Mouse (Mus musculus) forebrain, embryonic 12.5 days (tissue): ENCODE data around the gene Apobr. TPM values are rescaled to one million over a fixed set of nuclear protein-coding genes. Genes with fewer than 3 reads are reported as not detected.

Experiments
- ATAC-seq: fragments of 200-750 bp; cut with Nextera tagmentation; 2 replicates; pipeline ENCODE4 v1.8.0; 2017; ENCODE audit warnings: moderate TSS enrichment; ENCODE audit not compliant: low FRiP score
- H3K27ac ChIP-seq: fragments of 300-500 bp; sonication (generic); 2 replicates; pipeline ENCODE4 v1.5.1; 2016; ENCODE audit warnings: mild to moderate bottlenecking
- H3K27me3 ChIP-seq: fragments of 300-500 bp; sonication (generic); 2 replicates; pipeline ENCODE4 v1.6.1; 2016; ENCODE audit warnings: mild to moderate bottlenecking
- H3K36me3 ChIP-seq: fragments of 300-500 bp; sonication (generic); replicated peaks from 2 replicates; pipeline ENCODE4 v1.6.1; 2016; ENCODE audit warnings: mild to moderate bottlenecking
- H3K4me1 ChIP-seq: fragments of 300-500 bp; sonication (generic); 2 replicates; pipeline ENCODE4 v1.6.1; 2016
- H3K4me2 ChIP-seq: fragments of 300-500 bp; sonication (generic); 2 replicates; pipeline ENCODE4 v1.6.1; 2016; ENCODE audit warnings: mild to moderate bottlenecking, moderate library complexity
- H3K4me3 ChIP-seq: fragments of 300-500 bp; sonication (generic); replicated peaks from 2 replicates; pipeline ENCODE4 v1.5.1; 2016; ENCODE audit warnings: mild to moderate bottlenecking
- H3K9ac ChIP-seq: fragments of 300-500 bp; sonication (generic); 2 replicates; pipeline ENCODE4 v1.6.1; 2016; ENCODE audit warnings: mild to moderate bottlenecking
- H3K9me3 ChIP-seq: fragments of 300-500 bp; sonication (generic); 2 replicates; pipeline ENCODE4 v1.6.1; 2016
- WGBS: fragments of 180-500 bp; shearing (Covaris S2); methylation state at CpG from one replicate; pipeline ENCODE4 v1.1.7; 2016; 5-methylcytosine and 5-hydroxymethylcytosine counted together
- microRNA-seq: library from miRNA; unstranded; fragments of <30 nt; microRNA quantifications from one replicate; pipeline ENCODE4, GENCODE M21; 2017
- polyA plus RNA-seq: library from polyadenylated mRNA; unstranded; fragments of >200 nt; fragmentation: Nextera tagmentation; extraction: Ambion mirVana; gene quantifications from 2 replicates; pipeline ENCODE4 v1.2.1, GENCODE M21; 2016

The Apobr gene
- polyA plus RNA-seq, 1 experiment from 2014 or later = 0.52 TPM

GRCm38 (mm10) chr7:126628111-126628510 lies 43.4 kb downstream of the Apobr start:
- no peak overlapping the region for H3K4me3 ChIP-seq
- peaks cover 2% of the 10 kb centered on the region; the same call in 1 of the 2 replicates for H3K4me1 ChIP-seq
- no peak overlapping the region for H3K27ac ChIP-seq
- 74% methylated on average over 6 of the region's 6 CpGs for WGBS
- H3K36me3 ChIP-seq = no peaks in the 10 kb centered on the region
- no peak for ATAC-seq
- H3K27me3 ChIP-seq = no peaks in the 10 kb centered on the region
- no peaks in the 10 kb centered on the region for H3K9me3 ChIP-seq
- H3K9ac ChIP-seq = no peak overlapping the region
- no peak overlapping the region for H3K4me2 ChIP-seq

GRCm38 (mm10) chr7:126629915-126630314 lies 45.2 kb downstream of the Apobr start:
- Histone ChIP-seq H3K9ac (no peak overlapping the region), H3K36me3 (no peaks in the 10 kb centered on the region), H3K4me1 (no peaks in the 10 kb centered on the region), H3K27me3 (no peaks in the 10 kb centered on the region), H3K27ac (no peak overlapping the region), H3K4me3 (no peak overlapping the region), H3K4me2 (no peak overlapping the region), H3K9me3 (no peaks in the 10 kb centered on the region)
- WGBS = 29% methylated on average over 3 of the region's 3 CpGs
- ATAC-seq = no peak

GRCm38 (mm10) chr7:126630824-126631518 lies 46.2 kb downstream of the Apobr start, which contains the start of gene Nupr1:
Gene Nupr1, minus strand, starts transcription at chr7:126630861.
- no peak within 1 kb of the TSS for H3K27ac ChIP-seq
- no peaks in the 10 kb centered on the region for H3K9me3 ChIP-seq
- H3K27me3 ChIP-seq = 0 out of 2 replicates have a peak, but pooled peaks cover 5% of the 10 kb centered on the region
- no peak within 1 kb of the TSS for H3K4me2 ChIP-seq
- 91% methylated on average over 4 of the region's 4 CpGs for WGBS
- no peaks in the 10 kb centered on the region for H3K36me3 ChIP-seq
- ATAC-seq = no peak
- no peak within 1 kb of the TSS for H3K4me3 ChIP-seq
- no peaks in the 10 kb centered on the region for H3K4me1 ChIP-seq
- no peak within 1 kb of the TSS for H3K9ac ChIP-seq

- H3K4me2 ChIP-seq = no peak overlapping the region
- no peaks in the 10 kb centered on the region for H3K4me1 ChIP-seq
- H3K9me3 ChIP-seq = no peaks in the 10 kb centered on the region
- H3K27ac ChIP-seq = no peak overlapping the region
- no peak overlapping the region for H3K4me3 ChIP-seq
- H3K9ac ChIP-seq = no peak overlapping the region
- no peaks in the 10 kb centered on the region for H3K36me3 ChIP-seq
- H3K27me3 ChIP-seq = 0 out of 2 replicates have a peak, but pooled peaks cover 5% of the 10 kb centered on the region
- no peak for ATAC-seq
- WGBS = 78% methylated on average over 2 of the region's 2 CpGs
Measured at GRCm38 (mm10) chr7:126632478-126632877, 47.7 kb downstream of the Apobr start.

GRCm38 (mm10) chr7:126635375-126635774 lies 50.6 kb downstream of the Apobr start:
- H3K9me3 ChIP-seq = no peaks in the 10 kb centered on the region
- no peak overlapping the region for H3K4me3 ChIP-seq
- H3K9ac ChIP-seq = no peak overlapping the region
- no peaks in the 10 kb centered on the region for H3K36me3 ChIP-seq
- H3K4me1 ChIP-seq = no peaks in the 10 kb centered on the region
- ATAC-seq = no peak
- 0 out of 2 replicates have a peak, but pooled peaks cover 5% of the 10 kb centered on the region for H3K27me3 ChIP-seq
- no peak overlapping the region for H3K4me2 ChIP-seq
- H3K27ac ChIP-seq = no peak overlapping the region

GRCm38 (mm10) chr7:126636733-126637520 lies 52.2 kb downstream of the Apobr start:
- no peak overlapping the region for H3K27ac ChIP-seq
- H3K27me3 ChIP-seq = 0 out of 2 replicates have a peak, but pooled peaks cover 5% of the 10 kb centered on the region
- no peak overlapping the region for H3K4me3 ChIP-seq
- H3K9me3 ChIP-seq = no peaks in the 10 kb centered on the region
- 25% methylated on average over 4 of the region's 4 CpGs for WGBS
- no peak for ATAC-seq
- H3K4me2 ChIP-seq = no peak overlapping the region
- H3K36me3 ChIP-seq = no peaks in the 10 kb centered on the region
- no peak overlapping the region for H3K9ac ChIP-seq
- H3K4me1 ChIP-seq = no peaks in the 10 kb centered on the region

Small RNA genes within 50 kb of the gene (microRNA-seq; reads per million reads assigned to microRNA genes)
- gene Mir7059 = 1.2 reads per million

Other genes with a start within 250 kb of the Apobr start
- 1.7 and 1.9 TPM in 2 replicates for gene Lat, start 215.4 kb upstream of the Apobr start, polyA plus RNA-seq
- 55.8 and 64.9 TPM in 2 replicates for gene Spns1, start 207.5 kb upstream of the Apobr start, polyA plus RNA-seq
- 3.9 and 4.6 TPM in 2 replicates for gene Nfatc2ip, start 188.2 kb upstream of the Apobr start, polyA plus RNA-seq
- 0.40 TPM in 1 of 2 replicates, not detected in the other for gene Cd19, start 170.1 kb upstream of the Apobr start, polyA plus RNA-seq
- 20.2 and 20.6 TPM in 2 replicates for gene Rabep2, start 156.2 kb upstream of the Apobr start, polyA plus RNA-seq
- 0.23 and 0.43 TPM in 2 replicates for gene Atp2a1, start 121.8 kb upstream of the Apobr start, polyA plus RNA-seq
- gene Sh2b1, start 109.5 kb upstream of the Apobr start, polyA plus RNA-seq = 57.7 and 60.2 TPM in 2 replicates
- 113 and 119 TPM in 2 replicates for gene Tufm, start 97.6 kb upstream of the Apobr start, polyA plus RNA-seq
- gene Atxn2l, start 81.5 kb upstream of the Apobr start, polyA plus RNA-seq = 76.6 and 92.6 TPM in 2 replicates
- gene Eif3c, start 18.5 kb upstream of the Apobr start, polyA plus RNA-seq = 213 and 225 TPM in 2 replicates
- 27.5 and 32.7 TPM in 2 replicates for gene Cln3, start 875 bp downstream of the Apobr start, polyA plus RNA-seq
- gene Il27, start 10.0 kb downstream of the Apobr start, polyA plus RNA-seq = not detected in 2 replicates
- 3.1 and 3.8 TPM in 2 replicates for gene Nupr1, start 45.9 kb downstream of the Apobr start, polyA plus RNA-seq
- gene Sgf29, start 64.4 kb downstream of the Apobr start, polyA plus RNA-seq = 39.4 and 51.2 TPM in 2 replicates
- gene Sult1a1, start 91.5 kb downstream of the Apobr start, polyA plus RNA-seq = 0.42 and 0.54 TPM in 2 replicates
- gene Bola2, start 110.5 kb downstream of the Apobr start, polyA plus RNA-seq = 146 and 157 TPM in 2 replicates
- gene Slx1b, start 110.8 kb downstream of the Apobr start, polyA plus RNA-seq = 14.7 and 14.9 TPM in 2 replicates
- gene Coro1a, start 122.8 kb downstream of the Apobr start, polyA plus RNA-seq = 49.1 and 51.0 TPM in 2 replicates
- gene Mapk3, start 174.7 kb downstream of the Apobr start, polyA plus RNA-seq = 51.5 and 56.8 TPM in 2 replicates
- gene Gdpd3, start 181.4 kb downstream of the Apobr start, polyA plus RNA-seq = 1.4 and 1.5 TPM in 2 replicates
- 91.8 and 92.7 TPM in 2 replicates for gene Ypel3, start 192.0 kb downstream of the Apobr start, polyA plus RNA-seq
- gene Tbx6, start 196.5 kb downstream of the Apobr start, polyA plus RNA-seq = 0.33 and 0.56 TPM in 2 replicates
- gene Ppp4c, start 207.6 kb downstream of the Apobr start, polyA plus RNA-seq = 310 and 320 TPM in 2 replicates
- 16.2 and 17.6 TPM in 2 replicates for gene Fam57b, start 212.7 kb downstream of the Apobr start, polyA plus RNA-seq
- not detected in 2 replicates for gene 4930451I11Rik, start 246.7 kb downstream of the Apobr start, polyA plus RNA-seq